Mouse (Mus musculus): ENCODE measurements around the gene Npb.

Npb gene

DNA sequence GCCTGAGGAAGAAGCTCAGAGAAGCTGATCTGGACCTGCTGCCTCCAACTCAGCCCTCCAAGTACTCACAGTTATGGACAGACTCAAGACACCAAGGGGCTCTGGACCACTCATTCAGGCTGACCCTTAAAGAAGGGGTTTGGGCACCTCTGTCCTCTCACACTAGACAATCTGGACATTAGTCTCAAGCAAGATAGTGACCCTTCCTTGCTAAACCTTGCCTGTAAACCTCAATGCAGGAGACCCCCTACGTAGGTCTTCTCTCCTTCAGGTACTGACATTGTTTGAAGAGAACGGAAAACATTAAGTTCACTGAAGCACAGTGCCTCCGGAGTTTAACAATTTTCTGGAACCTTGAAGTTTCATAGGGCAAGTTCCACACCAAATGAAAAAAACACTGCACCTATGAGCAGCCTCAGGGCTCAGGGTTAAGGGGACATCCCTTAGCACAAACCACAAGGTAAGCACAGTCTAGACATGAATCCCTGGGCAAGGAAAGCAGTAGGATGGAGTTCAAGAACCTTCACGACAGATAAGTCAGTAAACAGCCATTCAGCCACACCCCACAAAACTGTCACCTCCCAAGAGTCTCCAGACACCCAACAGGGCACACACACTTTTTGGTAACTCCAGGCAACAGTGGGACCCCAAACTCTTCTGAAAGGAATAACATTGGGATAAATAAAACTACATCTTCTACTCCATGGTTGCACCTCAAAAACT, 23.6 kb downstream of the Npb start:
- no peak for DNase-seq (ENCODE audit: low spot score)

DNA sequence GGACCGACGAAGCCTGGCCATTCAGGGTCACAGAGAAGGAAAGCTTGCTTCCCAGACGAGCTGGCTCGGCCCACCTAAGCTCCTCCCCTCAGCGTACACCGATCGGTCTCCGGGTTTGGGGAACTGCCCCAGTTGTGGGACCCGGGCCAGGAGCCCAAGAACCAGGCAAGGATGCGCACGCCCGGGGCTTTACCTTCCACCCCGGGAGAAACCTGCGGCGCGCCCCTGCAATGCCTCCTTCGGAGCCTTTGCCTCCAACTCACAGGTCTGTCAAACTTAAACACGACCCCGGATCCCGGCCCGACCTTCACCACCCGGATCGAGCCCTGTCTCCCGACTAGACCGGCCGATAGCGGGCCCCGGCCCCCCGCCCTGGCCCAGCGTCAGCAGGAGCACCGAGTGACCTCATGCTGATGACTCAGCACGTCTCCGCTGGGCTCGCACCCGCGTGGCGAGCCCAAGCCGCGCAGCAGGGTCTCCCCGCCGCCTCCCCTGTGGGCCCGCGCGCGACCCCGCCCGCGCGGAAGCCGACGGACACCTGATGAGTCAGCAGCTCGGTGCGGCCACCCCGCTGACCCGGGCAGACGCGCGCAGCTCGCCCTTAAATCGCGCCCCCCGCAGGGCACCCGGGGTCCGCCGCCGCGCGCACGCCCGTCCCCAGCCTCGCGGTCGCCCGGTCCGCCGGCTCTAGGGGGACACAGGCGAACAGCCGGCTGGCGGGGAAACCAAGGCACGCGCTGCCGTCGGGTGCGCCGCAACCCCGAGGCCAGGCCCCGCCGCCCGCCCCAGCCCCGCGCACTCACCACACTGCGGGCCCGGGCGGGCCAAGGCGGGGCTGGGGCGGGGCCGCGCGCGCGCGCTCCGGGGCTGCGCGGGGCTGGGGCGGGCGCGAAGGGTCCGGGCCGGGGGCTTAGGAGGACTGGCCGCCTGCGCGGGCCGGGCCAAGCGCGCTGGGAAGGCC, 24.6 kb downstream of the Npb start:
- DNase-seq (ENCODE audit: low spot score) = peak; percentile 80

GRCm38 (mm10) chr11:120633520-120634343, 25.5 kb downstream of the Npb start, which contains the start of gene Mafg:
Gene Mafg (minus strand): TSS chr11:120633600.
- peak; percentile 93 for DNase-seq (ENCODE audit: low spot score)

DNA sequence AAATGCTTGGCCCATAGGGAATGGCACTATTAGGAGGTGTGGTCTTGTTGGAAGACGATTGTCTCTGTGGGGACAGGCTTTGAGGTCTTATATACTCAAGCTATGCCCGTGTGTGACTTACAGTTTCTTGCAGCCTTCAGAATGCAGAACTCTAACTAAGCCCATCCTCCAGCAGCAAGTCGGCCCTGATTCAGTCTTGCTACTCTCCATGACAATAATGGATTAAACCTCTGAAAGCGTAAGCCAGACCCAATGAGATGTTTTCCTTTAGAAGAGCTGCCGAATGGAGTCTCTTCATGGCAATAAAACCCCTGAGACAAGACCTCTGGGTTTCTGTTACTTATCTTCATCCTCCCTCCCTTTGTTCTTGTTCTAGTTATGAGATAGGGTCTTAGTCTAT, 26.5 kb downstream of the Npb start:
- no peak for DNase-seq (ENCODE audit: low spot score)

DNA sequence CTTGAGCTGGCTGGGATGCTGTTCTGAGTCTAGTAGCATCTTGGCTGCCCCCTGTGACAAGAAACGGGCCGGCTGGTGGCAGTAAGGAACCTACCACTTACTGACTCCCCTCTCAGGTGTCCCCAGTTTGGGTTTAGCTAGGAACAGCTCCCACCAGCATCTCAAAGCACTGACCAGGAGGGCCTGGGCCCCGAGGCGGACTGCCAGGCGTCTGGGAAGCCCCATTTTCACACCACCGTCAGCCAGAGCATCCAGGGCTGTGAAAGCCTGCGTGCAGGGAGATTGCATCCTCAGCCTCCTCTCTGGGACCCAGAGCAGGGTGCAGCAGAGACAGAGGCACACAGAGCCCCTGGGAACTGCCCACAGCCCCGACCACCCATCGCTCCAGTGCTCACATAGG, 33.0 kb downstream of the Npb start:
- DNase-seq (ENCODE audit: low spot score) = no peak

GRCm38 (mm10) chr11:120641869-120642268, 33.6 kb downstream of the Npb start:
- no peak for DNase-seq (ENCODE audit: low spot score)

DNA sequence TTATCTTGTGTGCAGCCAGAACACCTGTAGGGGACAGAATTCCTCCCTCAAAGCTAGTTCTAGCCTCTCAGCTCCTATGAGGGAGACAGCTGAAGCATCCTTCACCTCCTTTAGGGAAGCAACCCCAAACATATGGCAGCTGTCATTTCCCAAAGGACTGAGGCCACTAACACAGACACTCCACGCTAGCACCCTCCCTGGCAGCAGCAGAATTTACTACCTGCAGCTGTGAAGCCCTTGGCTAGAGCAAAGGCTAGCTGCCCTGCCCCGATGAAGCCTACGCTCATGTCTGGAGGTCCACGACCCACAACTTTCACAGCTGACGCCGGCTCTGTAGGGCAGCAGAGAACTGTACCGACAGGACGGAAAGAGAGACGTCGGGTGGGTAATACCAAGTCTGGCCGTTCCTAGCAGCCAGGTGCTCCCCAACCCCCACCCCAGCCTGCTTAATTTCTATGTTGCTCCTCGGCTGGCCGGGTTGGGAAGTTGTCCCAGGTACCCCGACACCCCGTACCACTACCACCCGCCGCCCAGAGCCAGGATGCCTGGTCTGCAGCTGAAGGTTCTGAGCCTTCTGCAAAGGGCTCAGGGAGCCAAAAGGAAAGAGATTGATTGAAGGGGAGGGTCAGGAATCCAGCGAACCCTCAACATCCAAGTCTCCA, 34.8 kb downstream of the Npb start:
- DNase-seq (ENCODE audit: low spot score) = no peak

- peak; percentile 96 for DNase-seq (ENCODE audit: low spot score)
Measured at GRCm38 (mm10) chr11:120643601-120643987, 35.3 kb downstream of the Npb start, which contains the start of gene Pycr1. Gene Pycr1 (minus strand): TSS chr11:120643769.

- DNase-seq (ENCODE audit: low spot score) = no peak
Measured at GRCm38 (mm10) chr11:120647047-120647830, 39.0 kb downstream of the Npb start.

GRCm38 (mm10) chr11:120648001-120648476, 39.8 kb downstream of the Npb start, which contains the start of gene Myadml2:
Gene Myadml2 (minus strand): TSS chr11:120648158.
- no peak for DNase-seq (ENCODE audit: low spot score)

GRCm38 (mm10) chr11:120651872-120652271, 43.6 kb downstream of the Npb start:
- no peak for DNase-seq (ENCODE audit: low spot score)

- no peak for DNase-seq (ENCODE audit: low spot score)
Measured at GRCm38 (mm10) chr11:120654741-120655140, 46.5 kb downstream of the Npb start.

- no peak for DNase-seq (ENCODE audit: low spot score)
Measured at GRCm38 (mm10) chr11:120657301-120657700, 49.0 kb downstream of the Npb start.
